Mouse (Mus musculus) liver, postnatal 0 days (tissue): ENCODE data around the gene Irgm1.

Experiments used
- CTCF ChIP-seq: sonication (generic); IDR thresholded peaks from 2 replicates; pipeline ENCODE4 v1.5.1; 2016; ENCODE audit warnings: antibody characterized with exemption, low read depth
- EP300 ChIP-seq: IDR thresholded peaks from 2 replicates; pipeline ENCODE4 v1.6.1; 2016; ENCODE audit warnings: antibody characterized with exemption, low read depth, mild to moderate bottlenecking

- TF ChIP-seq CTCF (no peak), EP300 (no peak)
Measured at GRCm38 (mm10) chr11:48819614-48820307, 51.7 kb downstream of the Irgm1 start.
